Comparison of ENCODE assay signal across 10 mouse cellular contexts in the genomic region with DNA sequence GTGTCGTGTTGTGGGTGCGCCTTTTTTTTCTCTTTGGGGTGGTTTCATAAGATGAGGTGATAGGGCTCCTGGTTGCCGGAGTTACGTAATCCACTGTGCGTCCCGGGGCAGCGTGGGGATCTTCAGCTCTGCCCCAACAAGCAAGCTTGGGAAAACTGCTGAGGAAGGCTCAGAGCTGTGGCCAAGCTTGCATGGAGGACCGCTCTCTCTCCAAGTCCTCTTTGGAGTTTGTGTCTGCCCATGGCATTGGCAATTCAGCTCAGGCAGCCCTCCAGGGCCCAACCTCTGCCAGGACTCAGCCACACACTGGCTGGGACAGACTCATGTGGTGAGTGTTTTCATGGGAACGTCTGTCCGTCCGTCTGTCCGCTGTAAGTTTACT.
DNase-seq lines count a peak whose midpoint lies in the region; ATAC-seq lines count a peak whose summit lies in the region.
"Had no signal": no experiment of that assay in that cellular context is flagged by ENCODE, and none has a peak within 500 bp of the region (broad histone marks: within the 10 kb centered on the region; RNA-seq: fewer than 3 reads in every experiment).

No protein-coding gene starts in this region.

- no peak overlapping the region for H3K4me2 ChIP-seq in heart, embryonic 13.5 days
- peak overlapping the region; percentile 21 for H3K4me2 ChIP-seq in embryonic facial prominence, embryonic 15.5 days (replicated peaks)
- peak overlapping the region; percentile 36 for H3K4me2 ChIP-seq in hindbrain, embryonic 15.5 days
- H3K4me2 ChIP-seq: liver, embryonic 13.5 days had no signal

- no peak for DNase-seq in heart, embryonic 10.5 days (ENCODE audit: low spot score)
- DNase-seq in Muller cell, postnatal 12 days (ENCODE audit: inconsistent ontology term), result peak; percentile 85
- DNase-seq in urinary bladder, postnatal 25 days (ENCODE audit: low spot score), result no peak
- DNase-seq in layer of hippocampus, postnatal 25 days (ENCODE audit: extremely low spot score in 1 of 2, low spot score in 1 of 2), result no peak
- DNase-seq in layer of hippocampus, adult 9-10 months (ENCODE audit: low spot score), result no peak
- DNase-seq: liver, embryonic 13.5 days had no signal

- no peaks in the 10 kb centered on the region for H3K27me3 ChIP-seq in heart, embryonic 13.5 days (replicated peaks)
- no peaks in the 10 kb centered on the region for H3K27me3 ChIP-seq in heart, embryonic 10.5 days (ENCODE audit: insufficient read depth, poor library complexity, severe bottlenecking)
- no peaks in the 10 kb centered on the region for H3K27me3 ChIP-seq in embryonic facial prominence, embryonic 15.5 days
- H3K27me3 ChIP-seq in hindbrain, embryonic 15.5 days, result no peaks in the 10 kb centered on the region
- H3K27me3 ChIP-seq: liver, embryonic 13.5 days had no signal

- 69% methylated on average over 12 of the region's 12 CpGs for WGBS in heart, embryonic 13.5 days
- 77% methylated on average over 11 of the region's 12 CpGs for WGBS in heart, embryonic 10.5 days
- WGBS in embryonic facial prominence, embryonic 15.5 days, result 49% methylated on average over 12 of the region's 12 CpGs
- WGBS in hindbrain, embryonic 15.5 days, result 46% methylated on average over 12 of the region's 12 CpGs

- peaks cover 37% of the 10 kb centered on the region for H3K36me3 ChIP-seq in heart, embryonic 13.5 days
- H3K36me3 ChIP-seq in heart, embryonic 10.5 days, result peaks cover 24% of the 10 kb centered on the region
- H3K36me3 ChIP-seq in embryonic facial prominence, embryonic 15.5 days, result peaks cover 18% of the 10 kb centered on the region
- H3K36me3 ChIP-seq in hindbrain, embryonic 15.5 days, result no peaks in the 10 kb centered on the region
- H3K36me3 ChIP-seq: liver, embryonic 13.5 days had no signal

- H3K9ac ChIP-seq in heart, embryonic 13.5 days, result peak overlapping the region; percentile 14
- H3K9ac ChIP-seq in embryonic facial prominence, embryonic 15.5 days, result no peak overlapping the region
- H3K9ac ChIP-seq in hindbrain, embryonic 15.5 days, result no peak overlapping the region
- H3K9ac ChIP-seq: liver, embryonic 13.5 days had no signal

- no peak overlapping the region for H3K4me3 ChIP-seq in heart, embryonic 13.5 days
- no peak overlapping the region for H3K4me3 ChIP-seq in heart, embryonic 10.5 days
- peak overlapping the region; percentile 18; the same call in 1 of the 2 replicates for H3K4me3 ChIP-seq in embryonic facial prominence, embryonic 15.5 days (replicated peaks)
- peak overlapping the region; percentile 13; the same call in 1 of the 2 replicates for H3K4me3 ChIP-seq in hindbrain, embryonic 15.5 days
- H3K4me3 ChIP-seq: liver, embryonic 13.5 days had no signal

- peak overlapping the region; percentile 42; the same call in 1 of the 2 replicates for H3K27ac ChIP-seq in heart, embryonic 13.5 days (replicated peaks)
- no peak overlapping the region for H3K27ac ChIP-seq in heart, embryonic 10.5 days
- H3K27ac ChIP-seq in embryonic facial prominence, embryonic 15.5 days (replicated peaks), result peak overlapping the region; percentile 44
- H3K27ac ChIP-seq in hindbrain, embryonic 15.5 days (replicated peaks), result peak overlapping the region; percentile 84
- H3K27ac ChIP-seq: liver, embryonic 13.5 days had no signal

- H3K9me3 ChIP-seq in heart, embryonic 13.5 days, result no peaks in the 10 kb centered on the region
- no peaks in the 10 kb centered on the region for H3K9me3 ChIP-seq in heart, embryonic 10.5 days
- no peaks in the 10 kb centered on the region for H3K9me3 ChIP-seq in embryonic facial prominence, embryonic 15.5 days (replicated peaks)
- H3K9me3 ChIP-seq in hindbrain, embryonic 15.5 days, result no peaks in the 10 kb centered on the region
- H3K9me3 ChIP-seq: G1E; liver, embryonic 13.5 days had no signal

- H3K4me1 ChIP-seq in heart, embryonic 13.5 days, result peaks cover 36% of the 10 kb centered on the region
- peaks cover 32% of the 10 kb centered on the region for H3K4me1 ChIP-seq in heart, embryonic 10.5 days
- peaks cover 54% of the 10 kb centered on the region for H3K4me1 ChIP-seq in embryonic facial prominence, embryonic 15.5 days
- H3K4me1 ChIP-seq in hindbrain, embryonic 15.5 days (replicated peaks), result peaks cover 55% of the 10 kb centered on the region

- no peak for ATAC-seq in heart, embryonic 13.5 days (ENCODE audit: extremely low read depth, insufficient number of reproducible peaks, low FRiP score, low TSS enrichment)
- no peak for ATAC-seq in embryonic facial prominence, embryonic 15.5 days (ENCODE audit: insufficient number of reproducible peaks, low FRiP score, low TSS enrichment, low read depth)
- peak; percentile 72 for ATAC-seq in hindbrain, embryonic 15.5 days (ENCODE audit: low FRiP score, low read depth)

Comparison
In these comparisons a context has a peak if more than half of its experiments do, and no peak if none do; other contexts are left out.
1. H3K4me3 ChIP-seq: peak in embryonic facial prominence, embryonic 15.5 days (single experiment) and hindbrain, embryonic 15.5 days (single experiment); none in heart, embryonic 13.5 days (single experiment) and heart, embryonic 10.5 days (single experiment).